Mouse (Mus musculus) forebrain, embryonic 10.5 days (tissue): Measurements from ENCODE around the gene Epsti1. TPM values are rescaled to one million over a fixed set of nuclear protein-coding genes. Genes with fewer than 3 reads are reported as not detected.

ENCODE experiments used
- DNase-seq: peaks from one replicate; pipeline ENCODE4 v3.0.0-alpha.2; 2017; ENCODE audit warnings: low spot score; ENCODE audit errors: extremely low spot score
- H3K27ac ChIP-seq: fragments of 300-500 bp; sonication (generic); 2 replicates; pipeline ENCODE4 v1.5.1; 2016; ENCODE audit warnings: mild to moderate bottlenecking
- H3K27me3 ChIP-seq: fragments of 300-500 bp; sonication (generic); 2 replicates; pipeline ENCODE4 v1.6.1; 2016; ENCODE audit warnings: mild to moderate bottlenecking; ENCODE audit not compliant: poor library complexity, severe bottlenecking
- H3K36me3 ChIP-seq: fragments of 300-500 bp; sonication (generic); replicated peaks from 2 replicates; pipeline ENCODE4 v1.6.1; 2016; ENCODE audit warnings: mild to moderate bottlenecking, moderate library complexity
- H3K4me1 ChIP-seq: fragments of 300-500 bp; sonication (generic); 2 replicates; pipeline ENCODE4 v1.6.1; 2016
- H3K4me3 ChIP-seq: fragments of 300-500 bp; sonication (generic); 2 replicates; pipeline ENCODE4 v1.5.1; 2016; ENCODE audit warnings: mild to moderate bottlenecking, moderate library complexity
- H3K9me3 ChIP-seq: fragments of 300-500 bp; sonication (generic); 2 replicates; pipeline ENCODE4 v1.6.1; 2016; ENCODE audit warnings: mild to moderate bottlenecking, moderate library complexity
- WGBS: fragments of 180-500 bp; shearing (Covaris S2); methylation state at CpG from one replicate; pipeline ENCODE4 v1.1.7; 2016; 5-methylcytosine and 5-hydroxymethylcytosine counted together
- polyA plus RNA-seq: library from polyadenylated mRNA; unstranded; fragments of >200 nt; fragmentation: Nextera tagmentation; extraction: Ambion mirVana; gene quantifications from 2 replicates; pipeline ENCODE4 v1.2.1, GENCODE M21; 2016

The Epsti1 gene
- polyA plus RNA-seq, 1 experiment from 2014 or later, result not detected

GRCm38 (mm10) chr14:77974221-77974620, 70.2 kb downstream of the Epsti1 start:
- DNase-seq, result no peak
- 86% methylated on average over 6 of the region's 6 CpGs for WGBS

GRCm38 (mm10) chr14:77975702-77976101, 71.7 kb downstream of the Epsti1 start:
- no peak for DNase-seq
- H3K9me3 ChIP-seq, result no peaks in the 10 kb centered on the region
- WGBS, result 90% methylated on average over 8 of the region's 8 CpGs

More at GRCm38 (mm10) chr14:77974221-77974620, 70.2 kb downstream of the Epsti1 start:
- Histone ChIP-seq H3K4me1 (no peaks in the 10 kb centered on the region), H3K27me3 (no peaks in the 10 kb centered on the region), H3K9me3 (no peaks in the 10 kb centered on the region), H3K4me3 (no peak overlapping the region), H3K27ac (no peak overlapping the region), H3K36me3 (no peaks in the 10 kb centered on the region)

GRCm38 (mm10) chr14:77981516-77981915, 77.5 kb downstream of the Epsti1 start:
- no peaks in the 10 kb centered on the region for H3K27me3 ChIP-seq
- no peak overlapping the region for H3K4me3 ChIP-seq
- H3K4me1 ChIP-seq, result no peaks in the 10 kb centered on the region
- DNase-seq, result no peak
- WGBS, result 84% methylated on average over 5 of the region's 5 CpGs
- no peaks in the 10 kb centered on the region for H3K9me3 ChIP-seq
- no peak overlapping the region for H3K27ac ChIP-seq
- no peaks in the 10 kb centered on the region for H3K36me3 ChIP-seq

More at GRCm38 (mm10) chr14:77975702-77976101, 71.7 kb downstream of the Epsti1 start:
- Histone ChIP-seq H3K36me3 (no peaks in the 10 kb centered on the region), H3K4me3 (no peak overlapping the region), H3K27me3 (no peaks in the 10 kb centered on the region), H3K4me1 (no peaks in the 10 kb centered on the region), H3K27ac (no peak overlapping the region)

- no peaks in the 10 kb centered on the region for H3K27me3 ChIP-seq
- H3K9me3 ChIP-seq, result no peaks in the 10 kb centered on the region
- H3K4me3 ChIP-seq, result no peak overlapping the region
- H3K4me1 ChIP-seq, result 0 out of 2 replicates have a peak, but pooled peaks cover 3% of the 10 kb centered on the region
- H3K36me3 ChIP-seq, result no peaks in the 10 kb centered on the region
- no peak overlapping the region for H3K27ac ChIP-seq
- DNase-seq, result no peak
Measured at GRCm38 (mm10) chr14:77997731-77998130, 93.7 kb downstream of the Epsti1 start.

GRCm38 (mm10) chr14:78004486-78004885, 100.4 kb downstream of the Epsti1 start:
- Histone ChIP-seq H3K4me3 (no peak overlapping the region), H3K9me3 (no peaks in the 10 kb centered on the region), H3K36me3 (no peaks in the 10 kb centered on the region), H3K4me1 (no peaks in the 10 kb centered on the region), H3K27ac (no peak overlapping the region), H3K27me3 (no peaks in the 10 kb centered on the region)
- 80% methylated on average over 4 of the region's 4 CpGs for WGBS
- DNase-seq, result no peak

DNA sequence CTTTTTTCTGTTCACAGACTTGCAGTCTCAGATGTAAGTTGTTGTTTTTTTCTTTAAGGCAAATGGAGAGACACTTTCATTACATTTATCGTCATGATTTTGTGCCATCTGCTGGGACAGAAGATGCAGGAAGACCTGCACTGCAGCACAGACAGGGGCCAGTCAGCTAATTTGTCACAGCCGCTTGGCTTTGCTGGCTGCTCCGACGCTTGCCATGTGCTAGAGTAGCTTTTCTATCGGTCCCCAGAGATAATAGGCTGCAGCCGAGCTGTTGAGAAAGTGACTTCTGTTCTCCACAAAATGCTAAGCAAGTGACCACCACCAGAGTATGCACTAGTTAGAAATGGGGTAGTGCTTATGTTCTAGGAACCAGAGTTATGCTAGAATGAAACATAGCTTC, 104.0 kb downstream of the Epsti1 start:
- DNase-seq, result no peak
- no peaks in the 10 kb centered on the region for H3K36me3 ChIP-seq
- H3K27ac ChIP-seq, result no peak overlapping the region
- no peaks in the 10 kb centered on the region; the same call in 1 of the 2 replicates for H3K27me3 ChIP-seq
- H3K9me3 ChIP-seq, result no peaks in the 10 kb centered on the region
- WGBS, result 34% methylated on average over 6 of the region's 6 CpGs
- no peaks in the 10 kb centered on the region for H3K4me1 ChIP-seq
- no peak overlapping the region for H3K4me3 ChIP-seq

DNA sequence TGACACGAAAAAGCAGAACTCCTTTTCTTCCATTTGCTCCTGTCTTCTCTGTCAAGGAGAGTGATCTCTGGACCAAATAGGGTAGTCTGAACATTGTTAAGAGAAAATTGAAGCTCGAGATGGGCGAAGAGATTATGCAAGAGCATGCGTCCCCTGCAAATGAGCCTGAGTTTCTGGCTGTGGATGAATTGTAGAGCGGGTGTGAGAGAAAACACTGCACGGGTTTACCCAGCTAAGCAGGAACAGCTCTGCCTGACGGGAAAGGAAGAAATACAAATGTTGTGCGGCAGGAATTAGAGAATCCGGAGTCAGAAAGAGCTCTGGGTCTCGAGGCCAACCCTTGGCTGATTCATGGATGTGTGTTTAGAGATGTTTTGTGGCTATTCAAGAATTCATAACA, 107.8 kb downstream of the Epsti1 start:
- DNase-seq, result no peak
- Histone ChIP-seq H3K4me1 (no peaks in the 10 kb centered on the region), H3K27me3 (peaks cover 27% of the 10 kb centered on the region; the same call in 1 of the 2 replicates), H3K9me3 (no peaks in the 10 kb centered on the region), H3K36me3 (no peaks in the 10 kb centered on the region), H3K4me3 (no peak overlapping the region), H3K27ac (no peak overlapping the region)
- WGBS, result 83% methylated on average over 10 of the region's 10 CpGs

- Histone ChIP-seq H3K27me3 (peaks cover 66% of the 10 kb centered on the region), H3K27ac (no peak overlapping the region), H3K9me3 (no peaks in the 10 kb centered on the region), H3K4me1 (peaks cover 12% of the 10 kb centered on the region), H3K4me3 (no peak overlapping the region), H3K36me3 (no peaks in the 10 kb centered on the region)
- WGBS, result 59% methylated on average over 7 of the region's 7 CpGs
- DNase-seq, result no peak
Measured at GRCm38 (mm10) chr14:78015540-78016321, 111.7 kb downstream of the Epsti1 start.

DNA sequence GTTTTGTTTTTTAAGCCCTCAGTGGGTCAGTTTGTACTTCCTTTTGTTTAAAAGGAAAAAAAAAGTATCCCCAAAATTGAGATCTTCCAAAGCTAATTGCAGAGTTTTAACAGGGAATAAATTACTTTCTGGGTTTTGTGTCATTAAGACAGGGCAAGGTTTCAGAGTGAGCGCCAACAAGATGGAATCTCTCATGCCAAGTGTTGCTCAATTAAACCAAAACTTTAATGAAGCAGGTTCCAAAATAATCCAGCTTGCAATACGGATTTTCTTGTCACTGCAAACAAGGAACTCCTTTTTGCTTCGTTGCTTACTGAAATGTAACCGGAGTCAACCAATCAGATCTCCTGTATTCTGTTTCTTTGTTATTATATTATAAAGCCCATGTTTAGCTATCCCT, 112.4 kb downstream of the Epsti1 start:
- DNase-seq, result no peak
- Histone ChIP-seq H3K27me3 (peaks cover 73% of the 10 kb centered on the region), H3K9me3 (no peaks in the 10 kb centered on the region), H3K4me3 (no peak overlapping the region), H3K4me1 (peaks cover 12% of the 10 kb centered on the region), H3K36me3 (no peaks in the 10 kb centered on the region), H3K27ac (no peak overlapping the region)
- WGBS, result 81% methylated on average over 4 of the region's 4 CpGs

- peak; percentile 36 for DNase-seq
- WGBS, result 17% methylated on average over 8 of the region's 8 CpGs
- H3K4me1 ChIP-seq, result peaks cover 12% of the 10 kb centered on the region
- H3K27ac ChIP-seq, result no peak overlapping the region
- H3K27me3 ChIP-seq, result peaks cover 84% of the 10 kb centered on the region
- H3K4me3 ChIP-seq, result no peak overlapping the region
- no peaks in the 10 kb centered on the region for H3K36me3 ChIP-seq
- H3K9me3 ChIP-seq, result peaks cover 4% of the 10 kb centered on the region; the same call in 1 of the 2 replicates
Measured at GRCm38 (mm10) chr14:78019935-78020334, 115.9 kb downstream of the Epsti1 start.

- 85% methylated on average over 8 of the region's 8 CpGs for WGBS
- Histone ChIP-seq H3K27ac (no peak overlapping the region), H3K4me3 (no peak overlapping the region), H3K9me3 (no peaks in the 10 kb centered on the region), H3K36me3 (no peaks in the 10 kb centered on the region), H3K27me3 (no peaks in the 10 kb centered on the region), H3K4me1 (no peaks in the 10 kb centered on the region)
- DNase-seq, result no peak
Measured at GRCm38 (mm10) chr14:78038876-78039275, 134.8 kb downstream of the Epsti1 start.

DNA sequence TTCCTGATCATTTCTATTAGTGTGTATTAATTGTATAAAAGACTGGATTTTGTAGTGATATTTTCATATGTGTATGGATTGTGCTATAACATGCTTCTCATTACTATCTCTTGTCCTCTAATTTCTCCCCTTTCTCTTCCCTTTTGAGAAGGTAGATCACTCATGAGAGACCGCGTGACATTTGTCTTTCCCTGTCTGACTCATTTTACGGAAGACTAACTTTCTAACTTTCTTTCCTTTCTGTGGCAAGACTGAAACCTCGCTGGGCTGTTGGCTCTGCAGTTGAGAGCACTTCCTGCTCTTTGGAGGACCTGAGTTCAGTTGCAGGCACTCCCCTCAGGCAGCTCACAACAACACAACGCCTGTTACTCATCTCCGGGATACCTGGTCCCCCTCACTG, 136.6 kb downstream of the Epsti1 start:
- Histone ChIP-seq H3K4me1 (no peaks in the 10 kb centered on the region), H3K27ac (no peak overlapping the region), H3K27me3 (no peaks in the 10 kb centered on the region), H3K9me3 (no peaks in the 10 kb centered on the region), H3K36me3 (no peaks in the 10 kb centered on the region), H3K4me3 (no peak overlapping the region)
- WGBS, result 87% methylated on average over 6 of the region's 6 CpGs
- DNase-seq, result no peak

DNA sequence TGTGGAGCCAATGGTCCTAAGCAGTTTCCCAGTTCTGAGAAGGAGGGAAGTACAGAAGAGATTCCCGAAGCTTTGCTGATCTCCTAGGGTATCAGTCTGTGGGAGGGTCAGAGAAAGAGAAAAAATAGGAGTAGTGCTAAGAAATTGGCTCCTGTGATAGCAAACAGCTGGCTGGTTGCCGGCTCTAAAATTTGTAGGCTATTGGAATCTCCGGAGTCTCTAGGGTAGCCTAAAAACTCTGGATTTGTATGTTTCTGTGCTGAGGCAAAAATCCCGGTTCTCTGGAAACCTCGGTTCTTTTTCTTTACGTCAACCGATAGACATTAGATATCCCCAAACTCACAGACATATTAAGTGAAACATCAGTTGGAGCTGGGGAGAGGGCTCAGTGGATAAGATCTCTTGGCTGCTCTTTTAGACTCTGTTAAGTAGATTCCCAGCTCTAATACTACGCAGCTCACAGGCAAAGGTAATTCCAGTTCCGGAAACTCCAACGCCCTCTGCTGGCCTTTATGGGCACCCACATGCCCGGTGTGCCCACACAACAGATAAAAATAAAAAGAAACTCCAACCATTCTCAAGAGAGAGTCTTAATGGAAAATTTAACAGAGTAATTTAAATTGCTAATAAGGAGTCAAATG, 138.0 kb downstream of the Epsti1 start:
- Histone ChIP-seq H3K27me3 (no peaks in the 10 kb centered on the region), H3K36me3 (no peaks in the 10 kb centered on the region), H3K4me1 (no peaks in the 10 kb centered on the region), H3K27ac (no peak overlapping the region), H3K4me3 (no peak overlapping the region), H3K9me3 (no peaks in the 10 kb centered on the region)
- no peak for DNase-seq
- WGBS, result 83% methylated on average over 11 of the region's 11 CpGs
